Mouse (Mus musculus): Measurements from ENCODE around the gene C1galt1. TPM values are rescaled to one million over a fixed set of nuclear protein-coding genes. Genes with fewer than 3 reads are reported as not detected.

Gene C1galt1
- polyA plus RNA-seq, 1 experiment from 2014 or later: 2.5 TPM

GRCm38 (mm10) chr6:7846726-7847439 lies 2.2 kb downstream of the C1galt1 start:
- no peak overlapping the region for H3K9ac ChIP-seq
- peaks cover 7% of the 10 kb centered on the region for H3K4me1 ChIP-seq
- no peaks in the 10 kb centered on the region for H3K27me3 ChIP-seq
- H3K4me2 ChIP-seq: no peak overlapping the region
- H3K4me3 ChIP-seq: no peak overlapping the region
- no peak for ATAC-seq (ENCODE audit: insufficient number of reproducible peaks, low FRiP score, low TSS enrichment, low read depth)
- H3K27ac ChIP-seq: no peak overlapping the region
- no peaks in the 10 kb centered on the region for H3K9me3 ChIP-seq
- 71% methylated on average over 8 of the region's 8 CpGs for WGBS
- H3K36me3 ChIP-seq: no peaks in the 10 kb centered on the region; the same call in 1 of the 2 replicates

GRCm38 (mm10) chr6:7847890-7848508 lies 3.4 kb downstream of the C1galt1 start:
- Histone ChIP-seq H3K9ac (no peak overlapping the region), H3K27me3 (no peaks in the 10 kb centered on the region), H3K27ac (no peak overlapping the region), H3K4me1 (peaks cover 7% of the 10 kb centered on the region), H3K36me3 (no peaks in the 10 kb centered on the region; the same call in 1 of the 2 replicates), H3K9me3 (no peaks in the 10 kb centered on the region), H3K4me2 (no peak overlapping the region), H3K4me3 (no peak overlapping the region)
- ATAC-seq (ENCODE audit: insufficient number of reproducible peaks, low FRiP score, low TSS enrichment, low read depth): no peak
- WGBS: 69% methylated on average over 6 of the region's 6 CpGs

- Histone ChIP-seq H3K4me2 (no peak overlapping the region), H3K36me3 (no peaks in the 10 kb centered on the region; the same call in 1 of the 2 replicates), H3K4me1 (peaks cover 7% of the 10 kb centered on the region), H3K4me3 (no peak overlapping the region), H3K9ac (no peak overlapping the region), H3K9me3 (no peaks in the 10 kb centered on the region), H3K27ac (no peak overlapping the region), H3K27me3 (no peaks in the 10 kb centered on the region)
- no peak for ATAC-seq (ENCODE audit: insufficient number of reproducible peaks, low FRiP score, low TSS enrichment, low read depth)
- WGBS: 79% methylated on average over 9 of the region's 9 CpGs
Measured at GRCm38 (mm10) chr6:7848714-7849113, 4.1 kb downstream of the C1galt1 start.

GRCm38 (mm10) chr6:7851036-7851435 lies 6.4 kb downstream of the C1galt1 start:
- Histone ChIP-seq H3K9ac (no peak overlapping the region), H3K9me3 (no peaks in the 10 kb centered on the region), H3K4me2 (no peak overlapping the region), H3K36me3 (no peaks in the 10 kb centered on the region; the same call in 1 of the 2 replicates), H3K4me1 (peaks cover 7% of the 10 kb centered on the region), H3K27ac (no peak overlapping the region), H3K4me3 (no peak overlapping the region), H3K27me3 (no peaks in the 10 kb centered on the region)
- 56% methylated on average over 2 of the region's 2 CpGs for WGBS
- ATAC-seq (ENCODE audit: insufficient number of reproducible peaks, low FRiP score, low TSS enrichment, low read depth): no peak

- no peaks in the 10 kb centered on the region for H3K27me3 ChIP-seq
- peaks cover 12% of the 10 kb centered on the region for H3K4me1 ChIP-seq
- no peaks in the 10 kb centered on the region; the same call in 1 of the 2 replicates for H3K36me3 ChIP-seq
- 69% methylated on average over 1 of the region's 1 CpGs for WGBS
- H3K9me3 ChIP-seq: no peaks in the 10 kb centered on the region
- no peak overlapping the region for H3K4me3 ChIP-seq
- H3K9ac ChIP-seq: no peak overlapping the region
- no peak overlapping the region for H3K27ac ChIP-seq
- H3K4me2 ChIP-seq: no peak overlapping the region
- ATAC-seq (ENCODE audit: insufficient number of reproducible peaks, low FRiP score, low TSS enrichment, low read depth): no peak
Measured at GRCm38 (mm10) chr6:7852919-7853318, 8.3 kb downstream of the C1galt1 start.

- WGBS: 73% methylated on average over 3 of the region's 3 CpGs
- no peak for ATAC-seq (ENCODE audit: insufficient number of reproducible peaks, low FRiP score, low TSS enrichment, low read depth)
- H3K27me3 ChIP-seq: no peaks in the 10 kb centered on the region
Measured at GRCm38 (mm10) chr6:7853461-7853860, 8.8 kb downstream of the C1galt1 start.

GRCm38 (mm10) chr6:7856682-7857290 lies 12.1 kb downstream of the C1galt1 start:
- ATAC-seq (ENCODE audit: insufficient number of reproducible peaks, low FRiP score, low TSS enrichment, low read depth): no peak
- H3K9ac ChIP-seq: no peak overlapping the region
- H3K27me3 ChIP-seq: no peaks in the 10 kb centered on the region
- H3K4me3 ChIP-seq: no peak overlapping the region
- H3K4me1 ChIP-seq: peaks cover 16% of the 10 kb centered on the region
- H3K36me3 ChIP-seq: no peaks in the 10 kb centered on the region
- H3K4me2 ChIP-seq: no peak overlapping the region
- 70% methylated on average over 5 of the region's 5 CpGs for WGBS
- no peaks in the 10 kb centered on the region for H3K9me3 ChIP-seq
- no peak overlapping the region for H3K27ac ChIP-seq

More at GRCm38 (mm10) chr6:7853461-7853860, 8.8 kb downstream of the C1galt1 start:
- Histone ChIP-seq H3K9me3 (no peaks in the 10 kb centered on the region), H3K27ac (no peak overlapping the region), H3K36me3 (no peaks in the 10 kb centered on the region; the same call in 1 of the 2 replicates), H3K4me3 (no peak overlapping the region), H3K9ac (no peak overlapping the region), H3K4me1 (peaks cover 13% of the 10 kb centered on the region), H3K4me2 (no peak overlapping the region)

- H3K27me3 ChIP-seq: no peaks in the 10 kb centered on the region
- no peak overlapping the region for H3K27ac ChIP-seq
- H3K4me2 ChIP-seq: no peak overlapping the region
- H3K9me3 ChIP-seq: no peaks in the 10 kb centered on the region
- H3K36me3 ChIP-seq: no peaks in the 10 kb centered on the region
- H3K4me1 ChIP-seq: peaks cover 16% of the 10 kb centered on the region
- no peak for ATAC-seq (ENCODE audit: insufficient number of reproducible peaks, low FRiP score, low TSS enrichment, low read depth)
- 67% methylated on average over 8 of the region's 8 CpGs for WGBS
- H3K4me3 ChIP-seq: no peak overlapping the region
- no peak overlapping the region for H3K9ac ChIP-seq
Measured at GRCm38 (mm10) chr6:7857356-7858247, 13.0 kb downstream of the C1galt1 start.

GRCm38 (mm10) chr6:7858586-7858985 lies 13.9 kb downstream of the C1galt1 start:
- no peak overlapping the region for H3K9ac ChIP-seq
- no peak overlapping the region for H3K4me3 ChIP-seq
- H3K27me3 ChIP-seq: no peaks in the 10 kb centered on the region
- peaks cover 16% of the 10 kb centered on the region for H3K4me1 ChIP-seq
- H3K4me2 ChIP-seq: no peak overlapping the region
- no peak overlapping the region for H3K27ac ChIP-seq
- H3K9me3 ChIP-seq: no peaks in the 10 kb centered on the region
- WGBS: 64% methylated on average over 5 of the region's 5 CpGs
- no peak for ATAC-seq (ENCODE audit: insufficient number of reproducible peaks, low FRiP score, low TSS enrichment, low read depth)
- no peaks in the 10 kb centered on the region for H3K36me3 ChIP-seq

- Histone ChIP-seq H3K27me3 (no peaks in the 10 kb centered on the region), H3K36me3 (no peaks in the 10 kb centered on the region), H3K9ac (no peak overlapping the region), H3K4me2 (no peak overlapping the region), H3K4me1 (peaks cover 16% of the 10 kb centered on the region), H3K27ac (no peak overlapping the region), H3K9me3 (no peaks in the 10 kb centered on the region), H3K4me3 (no peak overlapping the region)
- WGBS: 76% methylated on average over 3 of the region's 3 CpGs
- ATAC-seq (ENCODE audit: insufficient number of reproducible peaks, low FRiP score, low TSS enrichment, low read depth): no peak
Measured at GRCm38 (mm10) chr6:7859161-7859560, 14.5 kb downstream of the C1galt1 start.

GRCm38 (mm10) chr6:7861033-7861432 lies 16.4 kb downstream of the C1galt1 start:
- WGBS: 27% methylated on average over 3 of the region's 3 CpGs
- no peak overlapping the region for H3K27ac ChIP-seq
- H3K4me1 ChIP-seq: peaks cover 16% of the 10 kb centered on the region
- H3K9me3 ChIP-seq: no peaks in the 10 kb centered on the region
- H3K4me2 ChIP-seq: no peak overlapping the region
- no peaks in the 10 kb centered on the region for H3K27me3 ChIP-seq
- 0 out of 2 replicates have a peak, but pooled peaks cover 5% of the 10 kb centered on the region for H3K36me3 ChIP-seq
- ATAC-seq (ENCODE audit: insufficient number of reproducible peaks, low FRiP score, low TSS enrichment, low read depth): no peak
- no peak overlapping the region for H3K9ac ChIP-seq
- no peak overlapping the region for H3K4me3 ChIP-seq

All from limb, embryonic 15.5 days (tissue).